Mouse (Mus musculus) megakaryocyte, adult 5-6 weeks (primary cell): ENCODE data around the gene Rreb1. TPM values are rescaled to one million over a fixed set of nuclear protein-coding genes. Genes with fewer than 3 reads are reported as not detected.
A peak's percentile ranks its signal among the peaks of the same experiment; 100 is the strongest.

Source experiments
- ATAC-seq: 2 replicates; pipeline ENCODE4 v1.8.0; 2016; ENCODE audit warnings: mild to moderate bottlenecking, inconsistent platforms; ENCODE audit not compliant: poor library complexity, severe bottlenecking
- total RNA-seq, 2 experiments: library from RNA; stranded (forward) in 1 of 2; stranded (reverse) in 1 of 2; fragments of 153-499, 151-499 nt in 1 of 2; fragments of 221-1000, 200-1000 nt in 1 of 2; gene quantifications; 2 replicates each; pipeline versions ENCODE4 v1.2.3 to v1.2.4; 2015 to 2017

The Rreb1 gene
- total RNA-seq, 2 experiments from 2014 or later = 10.0 to 27.0 TPM

DNA sequence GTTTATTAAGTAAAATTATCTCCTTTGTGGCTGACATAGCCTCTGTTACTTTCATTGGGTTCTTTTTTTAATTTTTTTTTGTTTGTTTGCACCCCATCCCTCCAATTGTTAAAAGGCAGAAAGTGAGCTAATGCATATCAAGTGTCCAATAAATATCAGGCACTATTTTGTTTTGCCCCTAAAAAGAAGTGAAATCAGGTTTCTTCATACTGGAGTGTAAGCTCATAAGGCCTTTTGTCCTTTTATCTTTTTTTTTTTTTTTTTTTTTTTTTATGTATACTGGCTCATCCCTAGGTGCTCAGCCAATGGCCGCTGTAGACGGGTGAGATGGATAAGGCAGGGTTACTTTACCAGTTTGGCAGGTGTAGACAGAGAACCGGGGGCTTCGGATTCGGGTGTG lies 70.2 kb downstream of the Rreb1 start:
- no peak for ATAC-seq

DNA sequence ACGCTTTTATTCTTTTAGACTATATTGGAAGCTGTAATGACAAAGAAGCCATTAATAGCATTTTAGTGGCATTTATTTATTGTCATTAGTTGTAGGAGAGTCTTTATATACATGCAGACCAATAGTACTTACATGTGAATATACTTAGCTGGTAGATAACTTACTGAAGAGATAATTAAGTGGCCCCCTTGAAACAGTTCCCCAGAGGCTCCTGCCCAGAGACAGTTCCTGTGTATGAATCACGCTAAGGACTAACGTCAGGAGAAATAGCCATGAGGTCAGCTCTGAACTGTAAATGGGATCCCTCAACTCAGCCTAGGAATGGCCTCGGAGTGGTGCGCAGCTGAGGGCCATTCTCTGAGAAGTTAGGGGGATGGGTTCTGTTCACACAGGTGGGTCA lies 73.4 kb downstream of the Rreb1 start:
- ATAC-seq = no peak

DNA sequence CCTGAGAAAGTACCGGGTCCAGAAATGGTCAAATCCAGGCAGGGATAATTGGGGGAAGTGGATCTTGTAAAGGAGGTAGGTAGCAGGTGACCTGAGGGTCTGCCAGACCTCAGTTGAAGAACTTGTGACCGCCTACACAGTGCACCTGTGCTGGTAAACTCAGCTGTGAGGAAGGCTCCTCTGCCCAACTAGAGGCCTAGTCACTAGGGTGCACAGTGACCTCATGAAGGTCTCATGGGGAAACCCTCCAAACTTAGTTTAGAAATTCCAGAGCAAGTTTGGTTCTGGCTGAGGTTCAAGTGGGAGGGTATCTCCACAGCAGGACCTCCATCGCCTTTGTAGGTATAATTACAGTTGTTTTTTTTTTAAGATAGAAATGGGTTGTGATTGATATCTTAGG lies 74.7 kb downstream of the Rreb1 start:
- no peak for ATAC-seq

DNA sequence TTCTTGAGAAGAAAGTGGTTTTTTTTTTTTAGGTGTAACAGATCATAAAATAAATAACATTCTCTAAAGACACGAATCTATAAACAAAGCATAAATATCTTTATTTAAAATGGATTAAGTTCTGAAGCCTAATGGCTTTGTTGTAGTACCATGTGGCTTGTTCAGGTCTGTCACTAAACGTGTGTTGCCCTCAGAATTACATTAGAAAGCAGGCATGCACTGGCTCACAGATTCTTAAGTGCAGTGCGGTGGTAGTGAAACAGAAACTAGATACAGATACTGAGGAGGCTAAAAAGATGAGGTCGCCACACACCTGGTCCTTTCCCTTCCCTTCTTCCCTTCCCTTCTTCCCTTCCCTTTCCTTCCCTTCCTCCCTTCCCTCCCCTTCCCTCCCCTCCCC lies 75.2 kb downstream of the Rreb1 start:
- ATAC-seq = no peak

DNA sequence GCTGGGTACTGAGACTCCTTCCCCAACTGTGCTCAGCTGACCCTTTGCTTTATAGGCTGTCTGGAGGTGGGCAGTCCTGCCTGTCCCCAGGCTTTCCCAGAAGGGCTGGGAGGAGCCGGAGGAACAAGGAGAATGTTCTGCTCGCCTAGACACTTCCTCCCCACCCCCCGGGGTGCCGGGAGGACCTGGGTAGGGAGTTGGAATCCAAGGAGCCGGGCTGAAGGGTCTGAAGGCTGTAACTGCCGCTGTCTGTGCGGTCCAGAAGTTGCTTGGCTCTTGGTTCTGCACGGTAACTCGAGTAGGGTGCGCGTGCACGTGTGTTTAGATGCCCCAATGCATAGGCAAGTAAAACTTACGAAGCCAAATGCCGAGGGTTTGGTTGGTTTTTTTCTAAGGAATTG lies 75.8 kb downstream of the Rreb1 start:
- peak; percentile 9 for ATAC-seq

DNA sequence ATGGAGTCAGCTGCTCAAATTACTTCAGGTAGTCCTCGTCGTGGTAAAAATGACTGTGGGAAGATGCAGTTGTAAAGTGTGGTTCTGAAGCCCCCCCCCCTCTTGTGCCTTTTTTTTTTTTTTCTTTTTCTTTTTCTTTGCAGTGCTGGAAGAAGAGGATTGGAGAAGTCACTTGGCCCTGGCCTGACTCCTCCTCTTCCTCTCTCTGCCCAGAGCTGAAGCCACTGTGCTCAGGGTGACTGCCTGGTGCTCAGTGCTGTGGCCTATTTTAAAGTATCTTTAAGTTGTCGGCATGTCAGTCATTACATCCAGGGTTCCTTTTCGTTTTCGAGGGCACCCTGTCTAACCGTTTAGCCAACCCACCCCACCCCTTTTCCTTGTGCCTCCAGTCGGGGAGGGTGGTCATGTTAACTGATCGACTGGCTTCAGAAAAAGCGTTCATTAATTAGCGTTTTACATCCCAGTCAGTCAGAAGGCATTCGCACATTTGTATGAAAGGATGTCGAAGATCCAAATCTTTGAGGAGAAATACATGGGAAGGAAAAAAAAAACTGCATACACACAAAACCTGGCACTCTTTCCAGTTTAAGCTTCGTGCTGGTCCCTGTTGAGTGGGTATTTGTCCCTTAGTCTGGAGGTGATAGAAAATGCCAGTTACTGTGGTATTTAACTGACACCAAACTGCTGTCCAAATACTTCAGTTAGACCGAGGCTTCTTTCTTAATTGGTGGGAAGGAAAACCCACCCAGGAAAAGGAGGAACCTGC lies 76.4 kb downstream of the Rreb1 start:
- ATAC-seq = peak; percentile 46

DNA sequence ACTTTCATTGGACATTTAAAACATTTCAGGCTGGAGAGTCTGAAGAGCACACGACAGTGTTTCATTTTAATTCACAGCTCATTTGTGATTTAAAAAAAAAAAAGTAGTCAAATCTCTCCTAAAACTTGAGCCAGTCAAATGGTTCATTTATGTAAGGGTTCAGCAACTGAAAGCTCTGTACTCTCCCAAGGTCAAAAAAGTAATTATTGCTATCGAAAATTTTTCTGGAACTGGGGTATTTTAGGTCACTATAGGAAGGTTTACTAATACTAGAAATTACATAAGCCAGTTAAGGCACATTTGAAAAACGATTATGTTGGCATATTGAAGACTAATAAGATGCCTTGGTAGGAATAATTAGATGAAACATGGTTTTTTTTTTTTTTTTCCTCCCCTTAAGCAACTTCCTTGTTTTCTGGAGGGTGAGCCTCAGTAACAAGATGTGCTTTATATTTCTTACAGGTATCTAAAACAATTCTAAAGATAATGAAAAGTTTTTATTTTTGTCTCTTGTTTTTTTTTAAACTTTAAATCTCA lies 77.1 kb downstream of the Rreb1 start:
- ATAC-seq = no peak

DNA sequence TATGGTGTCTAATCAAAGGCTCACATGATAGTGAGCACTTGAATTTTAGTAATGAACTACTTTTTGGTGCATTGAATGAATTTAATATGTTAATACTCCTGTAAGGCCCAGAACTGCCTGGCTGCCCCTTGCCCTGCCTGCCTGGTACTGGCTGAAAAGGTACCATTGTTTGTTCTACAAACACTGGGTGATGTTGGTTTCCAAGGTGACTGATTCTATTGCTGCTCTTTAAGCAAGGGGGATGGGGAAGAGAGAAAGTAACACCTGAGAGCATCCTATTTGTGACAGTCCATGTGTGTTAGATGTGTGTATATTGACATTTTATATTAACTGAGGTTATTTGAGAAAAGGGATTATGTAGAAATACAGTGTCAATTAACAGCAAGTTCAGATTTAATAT lies 77.6 kb downstream of the Rreb1 start:
- no peak for ATAC-seq

DNA sequence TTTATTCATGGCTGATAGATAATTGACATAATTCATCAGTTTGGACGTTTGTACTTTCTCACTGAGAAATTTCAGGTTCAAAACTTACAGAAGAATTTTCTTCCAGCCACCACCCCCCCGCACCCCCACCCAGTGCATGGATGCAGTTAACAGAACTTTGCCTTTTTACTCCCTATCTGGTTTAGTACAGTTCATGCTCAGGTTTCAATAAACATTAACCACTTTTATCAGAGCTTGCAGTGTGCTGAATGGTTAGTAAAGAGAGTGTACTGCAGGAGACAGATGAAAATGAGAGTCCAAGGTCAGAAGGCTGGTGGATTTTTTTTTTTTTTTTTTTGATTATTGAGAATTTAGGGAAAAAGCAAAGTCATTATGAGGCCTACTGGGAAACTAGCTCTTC lies 78.3 kb downstream of the Rreb1 start:
- no peak for ATAC-seq

DNA sequence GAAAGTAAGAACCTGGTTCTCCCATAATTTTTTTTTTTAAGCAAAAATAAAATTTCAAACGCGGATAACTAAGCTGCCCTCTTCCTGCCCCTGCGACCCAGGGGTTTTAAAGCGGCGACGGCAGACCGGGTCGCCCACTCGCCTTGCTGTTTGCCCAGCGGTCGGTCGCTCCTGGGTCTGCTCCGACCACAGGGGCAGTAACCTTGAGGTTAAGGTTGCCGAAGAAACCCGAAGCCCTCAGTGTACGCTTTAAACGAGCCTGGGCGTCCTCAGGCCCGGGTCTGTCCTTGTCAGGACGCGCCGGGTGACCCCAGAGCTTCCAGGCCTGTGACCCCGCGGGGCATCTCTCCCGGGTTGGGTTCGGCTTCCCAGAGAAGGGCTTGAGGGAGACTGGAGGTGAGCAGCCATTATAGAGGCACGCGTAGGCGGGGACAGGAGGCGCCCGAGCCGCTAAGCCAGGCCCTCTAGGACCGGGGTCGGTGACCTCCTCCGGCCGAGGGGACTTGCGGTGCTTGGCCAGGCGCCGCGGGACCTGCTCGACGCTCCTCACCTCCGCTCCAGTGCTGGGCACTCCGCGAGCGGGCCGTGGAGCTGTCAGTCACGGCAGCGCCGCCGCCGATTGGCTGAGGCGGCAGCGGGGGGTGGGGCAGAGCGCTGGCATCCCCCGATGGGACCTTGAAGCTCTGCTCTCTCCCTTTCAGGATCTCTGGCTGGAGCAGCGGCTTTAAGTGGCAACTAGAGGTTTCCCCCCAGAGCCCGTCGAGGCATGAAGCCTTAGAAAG lies 79.3 kb downstream of the Rreb1 start:
- peak; percentile 85 for ATAC-seq

DNA sequence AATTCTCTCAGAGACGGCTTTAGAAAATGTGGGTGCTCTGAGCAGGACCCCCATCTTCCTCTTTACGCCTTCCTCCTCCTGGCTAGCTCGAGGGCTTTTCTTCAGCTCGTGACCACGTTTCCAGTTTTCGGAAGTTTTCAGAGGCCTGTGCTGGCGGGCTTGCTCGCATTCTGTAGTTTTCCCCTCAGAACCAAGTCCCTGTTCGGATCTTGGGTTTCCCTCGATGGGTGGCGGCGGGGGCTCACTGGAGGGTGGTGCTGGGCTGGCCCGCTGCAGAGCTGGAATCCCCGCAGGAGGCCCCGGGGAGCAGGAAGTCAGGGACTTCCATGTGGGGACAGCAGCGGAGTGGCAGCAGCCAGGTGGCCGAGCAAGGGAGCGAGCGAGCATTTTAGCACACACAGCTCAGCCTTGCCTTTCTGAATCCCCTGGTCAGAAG lies 79.9 kb downstream of the Rreb1 start:
- ATAC-seq = peak; percentile 36

DNA sequence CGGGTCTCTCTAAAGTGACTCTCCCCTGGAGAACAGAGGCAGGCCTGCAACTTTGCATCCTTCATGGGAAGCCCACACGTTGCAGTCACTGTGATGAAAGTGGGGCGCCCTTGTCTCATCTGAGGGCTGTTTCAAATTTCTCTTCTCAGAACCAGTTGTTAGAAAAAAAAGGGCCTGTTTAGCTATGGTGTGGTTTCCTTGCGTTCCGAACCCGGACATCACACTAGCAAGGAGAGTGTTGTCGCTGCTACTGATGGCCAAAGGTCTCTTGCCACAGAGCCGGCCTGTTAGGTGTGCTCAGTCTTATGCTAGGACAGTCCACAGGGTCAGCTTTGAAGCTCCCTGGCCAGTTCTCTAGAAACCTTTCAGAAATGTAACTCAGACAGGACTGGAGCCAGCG lies 80.3 kb downstream of the Rreb1 start:
- ATAC-seq = no peak

DNA sequence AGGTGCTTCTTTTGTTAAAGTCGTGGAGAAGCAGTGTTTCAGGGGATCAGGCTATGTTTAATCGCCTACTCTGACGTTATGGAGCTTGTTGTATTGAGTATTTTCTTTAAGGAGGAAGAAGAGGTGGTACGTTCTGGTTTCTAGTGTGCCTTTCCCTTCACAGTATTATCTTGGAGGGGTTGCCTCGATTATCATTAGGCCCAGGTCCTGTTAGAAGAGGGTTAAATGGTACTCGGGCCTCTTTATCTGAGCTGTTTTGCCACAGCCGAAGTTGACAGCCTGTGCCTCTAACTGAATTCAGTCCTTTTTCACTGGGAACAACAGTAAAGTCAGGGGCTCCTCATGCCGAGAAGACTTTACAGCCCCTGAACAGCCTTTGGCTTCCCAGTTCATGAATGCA lies 81.6 kb downstream of the Rreb1 start:
- ATAC-seq = no peak

DNA sequence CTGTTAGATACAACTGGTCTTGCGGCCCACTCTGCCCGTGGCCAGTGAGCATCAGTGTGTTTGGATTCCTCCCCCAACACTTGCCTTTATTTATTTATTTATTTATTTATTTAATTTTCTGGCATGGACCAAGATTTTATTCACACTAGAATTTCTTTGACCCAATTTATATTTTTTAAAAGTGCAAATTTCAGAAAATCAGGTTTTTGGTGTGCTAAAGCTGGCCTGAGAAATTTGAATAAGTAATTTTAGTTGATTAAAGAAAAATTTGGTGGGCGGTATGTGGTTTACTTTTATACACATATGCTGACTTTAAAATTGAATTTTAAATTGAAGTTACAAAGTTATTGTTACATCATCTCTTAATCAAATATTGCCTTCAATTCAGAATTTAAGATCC lies 82.0 kb downstream of the Rreb1 start:
- ATAC-seq = no peak

DNA sequence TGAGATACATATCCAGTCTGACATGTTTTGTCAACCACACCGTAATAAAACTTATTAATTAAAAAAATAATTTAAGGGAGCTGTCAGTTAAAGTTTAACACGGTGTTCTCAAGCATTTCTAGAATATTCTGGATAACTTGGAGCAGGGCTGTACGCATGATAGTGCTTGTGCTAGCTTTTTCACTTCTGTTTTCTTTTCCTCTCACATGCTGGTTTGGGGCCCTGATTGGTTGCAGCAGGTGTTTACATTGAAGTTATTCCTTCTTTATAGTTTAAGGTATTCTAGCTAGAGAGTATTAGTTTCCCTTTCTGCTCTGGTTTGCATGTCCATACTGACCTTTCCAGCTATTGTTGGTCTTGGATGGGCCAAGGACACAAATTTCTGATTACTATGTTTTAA lies 82.6 kb downstream of the Rreb1 start:
- ATAC-seq = no peak

DNA sequence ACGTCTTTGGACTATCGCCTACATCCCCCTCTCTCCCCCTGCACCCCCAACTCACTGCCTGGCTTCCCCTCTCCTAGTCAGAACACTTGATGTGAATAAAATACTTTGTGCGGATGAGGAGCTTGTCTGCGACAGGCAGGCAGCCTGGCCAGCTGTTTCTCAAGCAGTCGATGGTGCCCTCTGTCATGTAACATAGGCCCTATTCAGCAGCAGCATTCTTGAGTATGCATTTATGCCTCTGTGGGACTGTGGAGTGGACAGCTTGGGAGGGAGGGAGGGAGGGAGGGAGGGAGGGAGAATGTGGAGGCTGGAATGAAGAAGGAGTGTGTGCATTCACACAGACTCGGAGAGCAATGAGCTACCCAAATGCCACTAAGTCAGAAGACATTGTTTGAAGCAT lies 84.3 kb downstream of the Rreb1 start:
- ATAC-seq = no peak

DNA sequence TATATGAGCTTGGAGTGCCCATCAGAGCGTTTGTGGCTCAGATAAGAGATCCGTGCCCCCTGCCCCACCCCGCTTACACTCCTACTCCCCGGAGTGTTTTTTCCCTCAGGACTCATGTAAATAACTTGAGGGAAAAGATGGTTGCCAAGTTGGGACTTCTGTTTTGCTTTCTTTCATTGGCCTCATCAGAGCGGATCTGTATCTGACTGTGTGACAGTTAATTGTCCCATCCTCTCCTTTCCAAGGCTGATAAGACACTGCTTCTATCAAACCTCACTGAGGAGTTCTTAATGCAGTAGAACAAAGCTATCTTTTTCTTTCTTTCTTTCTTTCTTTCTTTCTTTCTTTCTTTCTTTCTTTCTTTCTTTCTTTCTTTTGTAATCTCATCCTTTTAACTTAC lies 85.4 kb downstream of the Rreb1 start:
- ATAC-seq = no peak

DNA sequence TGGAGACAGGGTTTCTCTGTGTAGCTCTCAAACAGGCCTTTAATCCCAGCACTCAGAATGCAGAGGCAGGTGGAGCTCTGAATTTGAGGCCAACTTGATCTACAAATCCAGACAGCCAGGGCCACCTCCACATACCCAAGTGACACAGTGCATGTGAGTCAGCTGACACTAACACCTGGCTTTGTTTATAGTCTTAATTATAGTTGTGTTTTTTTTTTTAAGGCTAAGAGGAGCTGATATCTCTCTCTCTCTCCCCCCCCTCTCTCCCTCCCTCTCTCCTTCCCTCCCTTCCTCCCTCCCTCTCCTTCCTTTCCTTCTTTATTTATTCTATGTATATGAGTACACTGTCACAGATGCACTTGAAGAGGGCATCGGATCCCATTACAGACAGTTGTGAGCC lies 86.5 kb downstream of the Rreb1 start:
- no peak for ATAC-seq

DNA sequence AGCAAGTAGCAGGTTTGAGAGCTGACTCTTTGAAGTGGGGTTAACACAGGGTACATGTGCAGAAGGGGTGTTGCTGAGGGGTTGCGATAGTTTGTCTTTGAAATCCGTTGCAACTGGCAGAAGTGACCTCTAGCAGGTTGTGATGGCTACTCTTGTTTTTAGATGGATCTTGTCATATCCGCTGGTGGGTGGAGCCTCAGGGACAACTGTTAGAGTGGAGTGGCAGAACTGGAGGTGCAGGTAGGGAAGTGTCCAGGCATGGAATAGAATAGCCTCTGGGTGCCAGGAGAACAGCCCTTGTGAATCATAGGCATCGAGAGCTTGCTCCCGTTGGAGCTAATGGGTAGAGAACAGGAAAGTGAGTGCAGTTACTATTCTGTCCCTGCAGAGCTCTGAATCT lies 88.1 kb downstream of the Rreb1 start:
- 0 out of 2 replicates have a peak, but pooled peaks have one; percentile 22 for ATAC-seq

DNA sequence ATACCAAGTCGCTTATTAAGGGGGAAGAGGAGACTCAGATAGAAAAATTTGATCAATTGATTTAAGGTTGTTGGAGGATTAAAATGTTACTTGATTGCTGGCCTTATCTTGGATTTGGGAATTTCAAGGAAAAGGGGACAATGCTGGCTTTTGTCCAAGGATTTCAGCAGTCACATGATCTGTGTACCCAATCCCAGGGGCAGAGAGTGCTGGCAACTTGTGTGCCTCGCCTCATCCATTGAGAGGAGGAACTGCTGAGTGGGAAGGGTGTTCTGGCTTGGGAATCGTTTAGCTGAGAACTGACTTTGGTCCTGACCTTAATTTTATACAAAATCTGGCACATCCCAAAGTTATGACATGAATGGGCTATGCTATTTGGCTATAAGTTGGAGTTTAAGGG lies 88.6 kb downstream of the Rreb1 start:
- ATAC-seq = no peak

DNA sequence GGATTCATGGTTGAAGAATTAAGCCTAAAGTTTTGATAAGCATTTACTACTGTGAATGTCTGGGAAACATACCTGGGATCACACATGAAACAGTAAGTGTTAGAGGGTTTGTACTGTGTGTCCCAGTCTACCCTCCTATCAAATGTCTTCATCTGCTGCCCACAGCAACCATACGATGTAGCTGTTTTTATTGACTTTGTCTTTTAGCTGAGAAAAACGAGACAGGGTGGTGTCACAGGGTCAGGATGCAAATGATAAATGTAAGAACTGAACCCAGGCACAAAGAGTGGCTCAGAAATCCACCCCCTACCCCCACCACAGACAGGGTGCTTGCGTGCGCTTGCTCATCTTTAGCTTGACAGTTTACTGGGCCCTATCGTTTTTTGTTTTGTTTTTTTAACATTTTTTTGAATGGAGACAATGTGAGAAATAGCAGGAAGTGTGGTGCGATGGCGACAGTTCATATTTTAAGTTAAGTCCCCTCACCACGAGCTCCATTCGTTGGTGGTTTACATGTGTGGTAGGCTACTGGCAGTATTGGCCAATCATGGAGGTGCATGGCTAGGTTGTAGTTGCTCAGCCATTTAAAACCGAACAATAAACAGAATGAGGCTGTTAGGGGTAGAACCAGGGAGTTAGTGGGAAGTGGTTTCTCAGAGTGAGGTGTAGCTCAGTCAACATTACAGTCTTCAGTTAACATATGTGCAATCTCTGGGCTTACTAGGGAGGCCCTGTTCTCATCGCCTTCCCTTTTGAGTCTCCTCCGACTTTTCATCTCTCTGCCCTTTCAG lies 92.1 kb downstream of the Rreb1 start:
- peak; percentile 35 for ATAC-seq
